Mouse (Mus musculus) olfactory bulb, adult 2 months (tissue): ENCODE data around the gene Frmd5.

Source experiments
- CTCF ChIP-seq: fragments of 200-500 bp; IDR thresholded peaks from 2 replicates; pipeline ENCODE4 v1.5.1; 2012; ENCODE audit warnings: low read depth, mild to moderate bottlenecking, low read length, moderate library complexity; ENCODE audit not compliant: insufficient read depth
- POLR2A ChIP-seq: fragments of 200-500 bp; IDR thresholded peaks from 2 replicates; pipeline ENCODE4 v1.6.1; 2012; ENCODE audit warnings: mild to moderate bottlenecking, low read depth, low read length, moderate library complexity; ENCODE audit not compliant: insufficient read depth

DNA sequence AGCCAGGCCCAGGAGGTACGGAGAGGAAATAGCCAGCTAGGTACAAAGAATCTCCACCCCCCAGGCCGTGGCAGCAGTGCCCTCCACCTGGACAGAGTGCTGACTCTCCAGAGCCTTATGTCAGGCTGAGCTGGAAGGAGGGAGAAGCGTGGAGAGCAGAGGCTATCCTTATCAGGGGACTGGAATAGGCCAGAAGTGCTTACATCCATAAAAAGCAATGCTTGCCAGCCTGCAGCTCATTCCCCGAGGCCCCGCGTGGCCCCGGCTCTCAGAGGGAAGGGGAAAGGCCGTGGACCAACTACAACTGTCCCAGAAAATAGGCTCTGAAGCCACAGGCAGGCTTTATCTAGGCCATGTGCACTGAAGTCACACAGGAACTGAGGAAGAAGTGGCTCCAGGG lies 255.6 kb downstream of the Frmd5 start:
- TF ChIP-seq CTCF (no peak), POLR2A (no peak)
